Mouse (Mus musculus): ENCODE measurements around the gene Flvcr2.
A peak's percentile ranks its signal among the peaks of the same experiment; 100 is the strongest.

The Flvcr2 gene

DNA sequence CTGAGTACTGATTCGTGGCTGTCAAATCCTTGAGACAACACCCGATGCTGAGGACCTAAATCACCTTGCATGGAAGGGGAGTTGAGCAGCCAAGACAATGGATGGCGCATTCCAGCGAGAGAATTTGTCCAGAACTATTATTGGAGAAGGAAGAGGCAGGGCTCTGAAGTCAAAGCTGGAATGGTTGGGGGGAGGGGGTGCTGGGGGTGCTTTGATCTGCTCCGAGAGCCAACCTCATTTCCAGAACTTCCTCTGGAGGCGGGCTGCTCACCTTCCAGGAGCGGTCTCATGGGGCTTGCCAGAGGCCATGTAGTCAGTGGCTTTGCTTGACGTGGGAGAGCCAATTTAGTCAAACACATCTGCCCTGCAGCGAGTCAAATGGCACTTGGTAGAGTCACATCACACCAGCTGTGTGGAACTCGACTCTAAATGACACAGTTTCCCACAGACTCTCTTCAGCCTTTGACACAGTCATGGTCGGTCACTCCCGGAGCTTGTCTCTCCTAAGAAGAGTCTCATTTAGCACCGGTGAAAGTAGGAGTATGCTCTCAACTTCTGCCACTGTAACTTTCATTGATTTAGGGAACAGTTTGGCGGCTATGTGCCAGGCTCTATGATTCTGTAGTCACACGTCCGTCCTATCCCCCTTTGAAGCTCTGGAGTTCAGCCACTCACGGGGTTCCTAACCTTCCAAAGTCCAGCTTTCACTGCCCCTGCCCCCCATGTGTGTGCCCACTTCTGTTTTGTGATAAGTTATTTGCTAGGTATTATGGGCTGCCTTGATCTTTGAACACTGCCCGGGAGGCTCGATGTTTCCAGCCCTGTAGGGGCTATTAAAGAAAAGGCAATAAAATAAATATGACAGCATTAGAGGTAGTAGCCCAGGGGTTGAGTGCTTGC lies 38.8 kb downstream of the Flvcr2 start:
- DNase-seq (ENCODE audit: extremely low spot score, low read depth, low spot score), result no peak

GRCm38 (mm10) chr12:85792158-85792557 lies 45.8 kb downstream of the Flvcr2 start:
- no peak for DNase-seq (ENCODE audit: extremely low spot score, low read depth, low spot score)

- no peak for DNase-seq (ENCODE audit: extremely low spot score, low read depth, low spot score)
These were observed 46.5 kb downstream of the Flvcr2 start for GRCm38 (mm10) chr12:85792821-85793346.

DNA sequence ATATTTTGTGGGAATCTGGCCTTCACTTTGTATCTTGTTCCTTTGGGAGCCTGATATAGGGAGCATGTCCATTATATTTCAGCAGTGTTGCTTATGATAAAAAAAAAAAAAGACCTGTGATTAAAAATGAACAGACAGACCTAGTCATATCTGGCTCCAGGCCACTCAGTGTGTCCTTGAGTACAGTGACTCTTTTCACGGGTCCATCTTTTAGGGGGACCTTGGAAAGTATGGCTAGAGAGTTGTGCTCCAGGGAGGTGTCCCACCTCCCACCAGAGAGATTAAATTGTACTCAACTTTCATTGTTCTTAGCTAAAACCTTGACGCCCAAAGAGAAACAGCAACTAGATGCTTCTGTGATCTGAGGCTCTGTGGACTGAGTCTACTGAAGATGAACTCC lies 47.8 kb downstream of the Flvcr2 start:
- no peak for DNase-seq (ENCODE audit: extremely low spot score, low read depth, low spot score)

- DNase-seq (ENCODE audit: extremely low spot score, low read depth, low spot score), result no peak
These were observed 49.2 kb downstream of the Flvcr2 start for GRCm38 (mm10) chr12:85795551-85795950.

DNA sequence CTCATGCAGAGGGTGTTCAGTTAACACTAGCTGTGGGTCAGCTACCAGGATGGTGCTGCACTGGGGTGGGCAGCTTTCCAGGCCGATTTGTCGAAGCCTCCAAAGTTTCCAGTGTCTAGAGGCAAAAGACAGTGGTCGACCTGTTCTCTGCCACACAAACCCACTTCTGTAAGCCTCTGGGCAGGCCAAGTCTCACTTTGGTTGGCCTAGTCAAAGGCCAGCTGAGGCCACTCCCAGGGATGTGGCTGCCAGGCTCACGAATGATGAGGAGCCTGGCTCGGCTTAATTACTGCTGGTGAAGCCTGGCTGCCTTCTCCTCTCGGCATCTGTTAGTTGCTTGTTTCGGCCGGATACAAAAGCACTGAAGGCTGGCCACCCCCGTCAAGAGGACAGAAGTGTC lies 53.7 kb downstream of the Flvcr2 start:
- DNase-seq (ENCODE audit: extremely low spot score, low read depth, low spot score), result no peak

DNA sequence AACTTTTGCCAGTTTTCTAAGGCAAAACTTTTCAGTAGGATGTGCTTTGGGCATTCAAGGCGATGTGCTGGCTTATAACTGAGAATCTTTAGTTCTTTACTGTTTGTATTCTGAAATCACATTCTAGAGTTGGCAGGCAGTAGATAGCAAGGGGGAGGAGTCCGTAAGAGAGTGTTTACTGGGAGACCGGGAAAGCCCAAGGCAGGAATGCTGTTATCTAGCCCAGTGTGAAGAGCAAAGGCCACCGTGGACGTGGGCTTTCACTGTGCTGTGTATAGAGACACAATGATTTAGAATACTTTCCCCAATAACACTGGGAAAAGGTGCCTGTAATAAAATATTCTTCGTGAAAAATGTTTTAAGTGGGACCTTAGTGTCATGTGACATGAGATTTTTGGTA lies 63.4 kb downstream of the Flvcr2 start:
- no peak for DNase-seq (ENCODE audit: extremely low spot score, low read depth, low spot score)

GRCm38 (mm10) chr12:85810959-85811358 lies 64.6 kb downstream of the Flvcr2 start:
- DNase-seq (ENCODE audit: extremely low spot score, low read depth, low spot score), result no peak

- no peak for DNase-seq (ENCODE audit: extremely low spot score, low read depth, low spot score)
These were observed 65.3 kb downstream of the Flvcr2 start for GRCm38 (mm10) chr12:85811676-85812075.

DNA sequence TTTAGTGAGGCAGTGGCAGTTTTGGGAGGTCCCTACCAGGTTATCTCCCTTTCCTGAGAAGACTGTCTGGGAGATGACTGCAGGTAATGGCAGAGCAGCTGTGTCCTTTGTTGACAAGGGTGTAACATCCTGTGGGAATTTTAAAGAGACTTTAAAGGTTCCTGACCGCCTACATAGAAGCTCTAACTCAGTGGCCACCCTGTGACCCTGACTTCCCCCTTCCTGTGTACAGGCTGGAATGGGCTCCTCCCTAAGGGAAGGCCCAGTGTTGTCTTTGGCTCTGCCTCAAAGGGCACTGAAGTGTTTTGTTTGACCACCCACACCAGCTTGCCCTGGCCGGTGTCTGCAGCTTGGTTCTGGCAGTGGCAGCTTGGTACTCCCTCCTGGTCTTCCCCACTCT lies 67.3 kb downstream of the Flvcr2 start:
- no peak for DNase-seq (ENCODE audit: extremely low spot score, low read depth, low spot score)

DNA sequence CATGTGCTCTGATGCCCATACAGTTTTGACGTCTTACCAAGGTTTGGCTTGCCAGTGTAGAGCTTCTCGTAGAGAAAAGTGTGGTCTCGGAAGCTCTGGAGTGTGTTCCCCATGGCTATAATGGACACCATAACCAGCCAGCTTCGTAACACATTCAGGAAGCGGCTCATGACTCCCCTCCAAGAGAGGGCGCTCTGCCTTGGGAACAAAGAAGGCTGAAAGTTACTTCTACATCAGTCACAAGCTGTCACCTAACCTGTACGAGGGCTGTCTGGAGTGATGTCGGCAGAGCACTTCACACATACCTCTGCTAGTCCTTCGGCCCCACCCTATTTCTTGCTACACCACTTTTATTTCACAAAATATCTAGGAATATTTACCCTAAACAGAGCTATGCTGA lies 75.7 kb downstream of the Flvcr2 start:
- DNase-seq (ENCODE audit: extremely low spot score, low read depth, low spot score), result no peak

DNA sequence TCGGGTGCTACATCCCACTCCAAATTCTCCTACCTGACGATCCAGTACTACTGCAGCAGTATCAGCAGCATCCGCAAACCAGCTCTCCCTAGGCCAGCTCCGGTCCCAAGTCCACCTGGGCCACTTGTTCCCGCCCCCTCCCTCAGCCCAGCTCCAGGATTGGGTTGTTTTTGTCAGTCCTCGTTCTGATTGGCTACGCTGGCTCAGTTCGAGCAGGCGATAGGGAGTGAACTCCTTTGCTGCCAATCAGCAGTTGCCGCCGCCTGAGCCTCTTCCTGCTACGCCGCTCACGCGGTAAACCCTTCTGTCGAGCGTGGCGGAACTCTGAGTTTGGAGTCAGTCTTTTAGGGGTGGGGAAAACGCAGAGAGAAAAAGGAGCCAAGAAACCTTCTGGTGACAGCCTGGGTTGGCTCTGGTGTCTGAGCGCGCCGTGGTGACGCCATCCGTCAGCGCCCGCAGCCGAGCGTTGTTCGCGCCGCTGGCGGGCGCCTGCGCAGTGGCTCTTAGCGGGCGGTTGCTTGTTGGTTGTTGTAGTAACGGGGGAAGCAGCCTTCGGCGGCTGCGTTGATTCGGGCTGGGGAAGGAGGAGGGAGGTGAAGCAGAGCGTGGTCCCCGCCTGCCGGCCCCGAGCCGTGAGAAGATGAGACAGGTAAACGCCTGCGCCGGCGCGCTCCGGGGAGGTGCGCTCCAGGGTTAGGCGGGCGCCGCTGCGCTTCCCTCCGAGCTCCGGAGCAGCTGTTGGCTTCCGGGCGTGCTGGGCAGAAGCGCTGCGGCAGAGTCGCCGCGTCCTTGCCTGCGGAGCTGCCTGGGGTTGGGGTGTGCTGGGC lies 78.3 kb downstream of the Flvcr2 start, which contains the start of the genes Erg28 and Ttll5:
Erg28 (minus strand) TSS at position 113 of the 827 bp plus-strand sequence.
Ttll5 (plus strand) TSS at position 222 of the 827 bp plus-strand sequence.
- DNase-seq (ENCODE audit: extremely low spot score, low read depth, low spot score), result peak; percentile 90

GRCm38 (mm10) chr12:85825361-85825760 lies 79.0 kb downstream of the Flvcr2 start:
- no peak for DNase-seq (ENCODE audit: extremely low spot score, low read depth, low spot score)

- DNase-seq (ENCODE audit: extremely low spot score, low read depth, low spot score), result no peak
These were observed 79.5 kb downstream of the Flvcr2 start for GRCm38 (mm10) chr12:85825822-85826221.

DNA sequence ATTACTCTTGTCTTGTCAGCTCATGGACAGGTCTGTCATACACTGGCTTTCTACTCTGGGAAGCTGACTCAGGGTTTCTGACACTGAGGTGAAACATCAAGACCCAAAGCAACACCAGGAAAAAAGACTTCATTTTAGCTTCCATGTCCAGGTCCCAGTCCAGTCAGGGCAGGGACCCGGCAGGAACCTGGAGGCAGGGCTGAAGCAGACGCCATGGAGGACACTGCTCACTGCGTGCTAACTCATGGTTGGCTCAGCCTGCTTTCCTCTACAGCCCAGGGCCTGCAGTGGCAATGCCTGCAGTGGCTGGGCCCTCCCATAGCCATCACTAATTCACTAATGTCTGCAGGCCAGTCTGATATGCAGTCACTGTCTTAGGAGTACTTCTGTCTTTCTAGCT lies 82.5 kb downstream of the Flvcr2 start:
- no peak for DNase-seq (ENCODE audit: extremely low spot score, low read depth, low spot score)

GRCm38 (mm10) chr12:85829866-85830265 lies 83.5 kb downstream of the Flvcr2 start:
- DNase-seq (ENCODE audit: extremely low spot score, low read depth, low spot score), result no peak

- no peak for DNase-seq (ENCODE audit: extremely low spot score, low read depth, low spot score)
These were observed 84.4 kb downstream of the Flvcr2 start for GRCm38 (mm10) chr12:85830691-85831090.

- DNase-seq (ENCODE audit: extremely low spot score, low read depth, low spot score), result no peak
These were observed 88.2 kb downstream of the Flvcr2 start for GRCm38 (mm10) chr12:85834543-85834942.

GRCm38 (mm10) chr12:85837765-85838164 lies 91.4 kb downstream of the Flvcr2 start:
- DNase-seq (ENCODE audit: extremely low spot score, low read depth, low spot score), result no peak

GRCm38 (mm10) chr12:85839371-85840000 lies 93.1 kb downstream of the Flvcr2 start:
- DNase-seq (ENCODE audit: extremely low spot score, low read depth, low spot score), result no peak

All from hindlimb bud, embryonic 11.5 days (tissue).